In genomic region chr6:126938047-126938446, GRCm38 (mm10) we compare ENCODE assay signal across 8 mouse cellular contexts. TPM values are rescaled to one million over a fixed set of nuclear protein-coding genes. Genes with fewer than 3 reads are reported as not detected.
DNase-seq lines count a peak whose midpoint lies in the region; ATAC-seq and TF ChIP-seq lines count a peak whose summit lies in the region.

No protein-coding gene starts in this region.

- no peak overlapping the region for H3K27ac ChIP-seq in testis, adult 2 months (ENCODE audit: control insufficient read depth, insufficient read depth, low read depth, low read length)
- no peak overlapping the region for H3K27ac ChIP-seq in limb, embryonic 11.5 days (replicated peaks; ENCODE audit: low read depth, low read length)

- WGBS in limb, embryonic 11.5 days = 90% methylated on average over 2 of the region's 2 CpGs

- peak; percentile 40 for DNase-seq in CD4-positive, CD25-positive, alpha-beta regulatory T cell, adult 2 months (ENCODE audit: low read depth, low spot score)
- no peak for DNase-seq in testis, postnatal 14 days (ENCODE audit: low spot score)
- no peak for DNase-seq in limb, embryonic 11.5 days (ENCODE audit: low spot score)
- DNase-seq in testis, postnatal 10 days (ENCODE audit: low spot score) = peak; percentile 29
- DNase-seq in frontal cortex, adult 2 months (ENCODE audit: extremely low spot score in 1 of 2, low spot score in 1 of 2) = no peak

- peak overlapping the region; percentile 21 for H3K4me3 ChIP-seq in testis, adult 2 months (ENCODE audit: control insufficient read depth, low read depth, low read length)
- H3K4me3 ChIP-seq in limb, embryonic 11.5 days (ENCODE audit: low read depth, low read length) = no peak overlapping the region; the same call in 1 of the 2 replicates

- peaks cover 3% of the 10 kb centered on the region; the same call in 1 of the 2 replicates for H3K4me1 ChIP-seq in testis, adult 2 months (ENCODE audit: control insufficient read depth, insufficient read depth, low read length)
- peaks cover 3% of the 10 kb centered on the region; the same call in 1 of the 2 replicates for H3K4me1 ChIP-seq in limb, embryonic 11.5 days (ENCODE audit: control insufficient read depth, insufficient read depth, low read length)

- H3K9me3 ChIP-seq in limb, embryonic 11.5 days (ENCODE audit: control insufficient read depth, low read length) = no peaks in the 10 kb centered on the region

- no peak for TF ChIP-seq POLR2A in testis, adult 2 months (IDR thresholded peaks at IDR 0.05; ENCODE audit: control insufficient read depth, low read depth, low read length)

- peaks cover 1% of the 10 kb centered on the region; the same call in 1 of the 2 replicates for H3K36me3 ChIP-seq in testis, adult 2 months (ENCODE audit: control insufficient read depth, insufficient read depth, low read length)
- no peaks in the 10 kb centered on the region for H3K36me3 ChIP-seq in limb, embryonic 11.5 days (ENCODE audit: control insufficient read depth, insufficient read depth, low read length)

- peak overlapping the region; percentile 90; the same call in 1 of the 2 replicates for H3K4me2 ChIP-seq in limb, embryonic 11.5 days (ENCODE audit: low read depth, severe bottlenecking)

- no peaks in the 10 kb centered on the region for H3K27me3 ChIP-seq in testis, adult 2 months (ENCODE audit: control insufficient read depth, insufficient read depth, low read length)
- no peaks in the 10 kb centered on the region for H3K27me3 ChIP-seq in limb, embryonic 11.5 days (ENCODE audit: control insufficient read depth, insufficient read depth, low read length)

- no peak for TF ChIP-seq CTCF in testis, adult 2 months (IDR thresholded peaks at IDR 0.05; ENCODE audit: control insufficient read depth, insufficient read depth, insufficient replicate concordance, low read depth, low read length)

- ATAC-seq in CD4-positive, CD25-positive, alpha-beta regulatory T cell, adult 4 months = no peak
- no peak for ATAC-seq in limb, embryonic 11.5 days (ENCODE audit: insufficient number of reproducible peaks, low FRiP score, low TSS enrichment, low read depth)
- no peak for ATAC-seq in erythroid progenitor cell, adult 5-6 weeks (replicated peaks; ENCODE audit: low FRiP score, poor library complexity, severe bottlenecking)

- H3K9ac ChIP-seq in limb, embryonic 11.5 days (ENCODE audit: low read length) = no peak overlapping the region

RNA-seq across cellular contexts. Expression of gene Rad51ap1, which starts 1.3 kb away (rescaled TPM):
- polyA plus RNA-seq in CD4-positive, CD25-positive, alpha-beta regulatory T cell, adult 4 months (2017; shearing (Covaris generic)) = 1 to 10 TPM; 3.6 to 9.2 TPM
- 15.9 and 16.0 TPM in 2 replicates for polyA plus RNA-seq in testis, adult 2 months (2012; rRNA removed)
- polyA plus RNA-seq in limb, embryonic 11.5 days (2014; fragmentation: Nextera tagmentation; extraction: Ambion mirVana) = 90.7 and 92.9 TPM in 2 replicates
- total RNA-seq in erythroid progenitor cell, adult 5-6 weeks (2015; ENCODE audit: low replicate concordance) = 119 and 132 TPM in 2 replicates
- 314 and 446 TPM in 2 replicates for total RNA-seq in erythroid progenitor cell, adult 5-6 weeks (2017; ENCODE audit: low replicate concordance)
- polyA plus RNA-seq in frontal cortex, adult 2 months (2012; rRNA removed) = 4.1 and 4.5 TPM in 2 replicates

RNA-seq across cellular contexts. Expression of gene D6Wsu163e, which starts 1.7 kb away (rescaled TPM):
- polyA plus RNA-seq in CD4-positive, CD25-positive, alpha-beta regulatory T cell, adult 4 months (2017; shearing (Covaris generic)) = 10 to 100 TPM; 14.9 to 16.3 TPM
- polyA plus RNA-seq in testis, adult 2 months (2012; rRNA removed) = 1.8 and 3.4 TPM in 2 replicates
- polyA plus RNA-seq in limb, embryonic 11.5 days (2014; fragmentation: Nextera tagmentation; extraction: Ambion mirVana) = 17.0 and 17.2 TPM in 2 replicates
- 45.7 and 49.7 TPM in 2 replicates for total RNA-seq in erythroid progenitor cell, adult 5-6 weeks (2015; ENCODE audit: low replicate concordance)
- 32.0 and 32.9 TPM in 2 replicates for total RNA-seq in erythroid progenitor cell, adult 5-6 weeks (2017; ENCODE audit: low replicate concordance)
- polyA plus RNA-seq in frontal cortex, adult 2 months (2012; rRNA removed) = 25.8 and 32.7 TPM in 2 replicates

RNA-seq across cellular contexts. Expression of gene Dyrk4, which starts 16.4 kb away (rescaled TPM):
- under 1 TPM; 0.44 to 0.95 TPM for polyA plus RNA-seq in CD4-positive, CD25-positive, alpha-beta regulatory T cell, adult 4 months (2017; shearing (Covaris generic))
- polyA plus RNA-seq in testis, adult 2 months (2012; rRNA removed) = 16.8 and 19.7 TPM in 2 replicates
- polyA plus RNA-seq in limb, embryonic 11.5 days (2014; fragmentation: Nextera tagmentation; extraction: Ambion mirVana) = not detected in 2 replicates
- total RNA-seq in erythroid progenitor cell, adult 5-6 weeks (2015; ENCODE audit: low replicate concordance) = not detected in 2 replicates
- total RNA-seq in erythroid progenitor cell, adult 5-6 weeks (2017; ENCODE audit: low replicate concordance) = 0.64 TPM in 1 of 2 replicates, not detected in the other
- 0.30 and 0.65 TPM in 2 replicates for polyA plus RNA-seq in frontal cortex, adult 2 months (2012; rRNA removed)

Comparison
In these comparisons a context has a peak if more than half of its experiments do, and no peak if none do; other contexts are left out.
1. DNase-seq: peak in CD4-positive, CD25-positive, alpha-beta regulatory T cell, adult 2 months (single experiment) and testis, postnatal 10 days (single experiment); none in testis, postnatal 14 days (single experiment), limb, embryonic 11.5 days (single experiment) and frontal cortex, adult 2 months (0 of 2).